Mouse (Mus musculus): Measurements from ENCODE around the gene Cfap58.

Gene Cfap58

DNA sequence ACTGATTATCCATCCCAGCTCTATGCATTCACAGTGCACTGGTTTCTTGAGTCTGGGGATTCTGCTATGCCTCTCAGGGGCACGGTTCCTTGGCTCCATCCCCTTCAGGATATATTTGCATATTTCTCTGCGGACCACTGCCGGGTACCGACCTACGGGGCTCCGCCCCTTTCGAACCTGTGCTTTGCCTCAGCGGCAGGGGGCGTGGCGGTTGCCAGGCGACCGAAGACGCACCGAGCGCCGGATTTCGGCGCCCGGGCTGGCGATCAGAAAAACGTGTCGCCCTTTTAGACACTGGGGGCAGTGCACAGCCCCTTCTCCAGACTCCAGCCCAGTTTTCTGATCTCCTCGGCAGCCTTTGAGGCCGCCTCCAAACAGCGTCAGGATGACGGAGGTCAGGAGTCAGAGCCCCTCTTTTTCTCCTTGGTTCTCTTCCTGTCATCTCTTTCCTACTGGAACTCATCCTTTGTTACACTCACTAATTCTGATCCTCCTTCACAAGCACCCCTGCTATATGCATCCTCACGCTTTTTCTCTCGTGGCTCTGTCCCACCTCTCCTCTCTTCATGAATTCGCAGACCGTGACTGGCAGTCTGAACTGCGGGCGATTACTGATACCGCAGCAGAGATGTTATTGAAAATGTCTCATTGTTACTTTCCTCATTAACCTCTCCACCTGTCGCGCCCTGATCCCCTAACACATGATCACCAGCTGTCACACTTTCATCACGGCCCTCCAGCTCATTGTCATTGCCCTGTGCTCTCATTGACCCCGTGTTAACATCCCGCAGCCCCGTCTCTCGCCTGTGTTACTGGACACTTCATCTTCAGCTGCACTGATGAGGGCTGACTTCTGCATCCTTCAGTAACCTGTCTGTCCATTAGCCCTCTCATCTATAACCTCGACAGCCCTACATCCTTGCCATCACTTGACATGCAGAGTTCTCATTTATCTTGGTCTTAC lies at the start of gene Cfap58:
TSS of gene Cfap58 (plus strand) at position 233 of the 964 bp plus-strand sequence.
- DNase-seq = peak in 1 of 2 experiments; percentile 13

DNA sequence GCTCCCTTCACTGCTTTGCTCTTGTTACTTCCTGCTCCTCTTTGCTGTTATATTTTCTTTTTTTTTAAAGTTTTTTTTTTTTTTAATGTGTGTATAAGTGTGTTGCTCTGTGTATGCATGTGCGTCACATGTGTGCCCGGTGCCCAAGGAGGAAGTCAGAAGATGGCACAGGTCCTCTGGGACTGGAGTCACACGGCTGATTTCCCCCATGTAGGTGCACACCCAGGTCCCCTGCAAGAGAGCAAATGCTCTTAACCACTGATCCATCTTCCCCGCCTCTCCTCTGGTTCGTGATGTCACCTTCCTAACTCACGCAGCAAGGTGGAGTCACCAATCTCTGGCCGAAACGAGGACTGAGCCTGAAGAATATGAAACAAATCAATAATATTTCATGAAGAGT lies 49.4 kb upstream of the Cfap58 start:
- no peak for DNase-seq

GRCm38 (mm10) chr19:47890489-47891130 lies 46.9 kb upstream of the Cfap58 start:
- no peak for DNase-seq

DNA sequence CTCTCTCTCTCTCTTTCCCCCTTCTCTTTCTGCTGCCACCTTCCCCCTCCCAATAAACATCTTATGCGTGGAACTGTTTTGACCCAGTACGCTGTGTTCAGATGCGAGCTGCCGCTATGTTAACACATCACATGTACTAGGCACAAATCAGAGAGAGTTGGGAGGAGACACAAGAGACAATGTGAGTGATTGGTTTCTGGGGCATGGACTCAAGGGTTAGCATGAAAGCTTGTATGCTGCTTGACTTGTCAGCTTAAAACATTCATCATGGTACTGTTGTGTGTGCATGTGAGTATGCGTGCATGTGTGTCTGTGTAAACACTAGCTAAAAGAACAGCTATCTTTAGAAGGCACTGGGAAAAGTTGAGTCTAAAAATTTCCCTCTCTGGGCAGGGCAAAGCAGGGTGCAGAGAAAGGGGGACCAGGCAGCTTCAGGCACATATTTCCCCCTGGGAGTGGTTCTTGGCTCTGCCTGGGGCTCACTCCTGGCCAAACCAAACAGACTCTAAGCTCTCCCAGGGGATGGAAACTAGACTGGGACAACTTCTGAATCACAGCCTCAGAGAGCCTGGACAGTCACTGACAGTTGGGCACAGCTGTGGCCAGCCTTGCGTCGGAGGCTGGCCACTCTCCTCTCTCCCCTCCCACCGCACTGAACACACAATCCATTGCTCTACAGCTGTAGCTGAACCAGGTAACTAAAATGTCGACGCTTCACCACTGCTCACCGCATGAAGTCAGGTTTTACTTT lies 45.7 kb upstream of the Cfap58 start:
- DNase-seq = no peak

- no peak for DNase-seq
Observed at GRCm38 (mm10) chr19:47893092-47893491, 44.4 kb upstream of the Cfap58 start.

DNA sequence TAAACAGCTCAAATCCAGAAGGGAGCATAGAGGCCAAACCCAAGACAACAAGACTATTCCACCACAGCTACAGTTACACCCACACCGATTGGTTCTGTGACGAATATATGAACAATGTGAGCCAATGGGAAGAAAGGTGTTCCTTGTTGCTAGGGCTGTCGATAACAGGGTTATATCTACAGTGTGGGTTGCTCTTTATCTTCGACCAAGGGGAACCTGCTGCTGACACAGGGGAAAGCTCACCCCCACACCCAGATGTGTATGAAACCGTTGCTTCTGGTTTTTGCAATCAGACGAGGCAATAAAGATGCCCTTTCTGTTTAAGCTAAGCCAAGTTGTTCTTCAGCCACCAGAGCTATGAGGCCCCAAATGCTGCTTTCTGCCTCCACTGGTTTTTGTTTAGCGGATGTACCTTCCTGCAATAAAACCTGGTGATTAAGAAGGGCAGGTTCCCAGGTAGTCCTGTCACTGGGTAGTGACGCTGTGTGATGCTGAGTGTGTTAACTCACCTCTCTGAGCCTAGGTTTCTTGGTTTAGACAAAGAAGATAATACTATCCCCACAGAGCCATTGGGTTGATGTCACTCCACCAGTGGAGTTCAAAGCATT lies 38.9 kb upstream of the Cfap58 start:
- no peak for DNase-seq

- DNase-seq = no peak
Observed at GRCm38 (mm10) chr19:47900012-47900411, 37.5 kb upstream of the Cfap58 start.

- no peak for DNase-seq
Observed at GRCm38 (mm10) chr19:47900558-47900957, 36.9 kb upstream of the Cfap58 start.

- DNase-seq = no peak
Observed at GRCm38 (mm10) chr19:47902316-47903201, 34.9 kb upstream of the Cfap58 start.

DNA sequence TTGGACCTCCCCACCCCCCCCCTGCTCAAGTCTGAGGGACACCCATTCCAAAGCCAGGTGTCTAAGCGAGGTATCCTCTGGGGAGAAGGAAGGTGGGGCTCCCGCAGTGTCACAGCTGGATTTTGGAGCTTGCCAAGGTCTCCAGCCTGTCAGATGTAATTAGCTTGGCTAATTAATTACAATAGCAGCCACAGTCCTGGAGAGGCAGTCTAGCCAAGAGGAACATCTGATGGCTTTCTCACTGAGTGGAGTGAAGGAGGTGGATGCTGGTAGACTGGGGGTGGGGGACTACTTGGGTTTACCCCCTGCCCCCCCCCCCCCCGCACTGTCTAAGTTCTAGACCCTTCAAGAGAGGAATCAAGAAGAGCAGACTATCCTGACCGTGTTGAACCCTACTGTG lies 33.8 kb upstream of the Cfap58 start:
- no peak for DNase-seq

GRCm38 (mm10) chr19:47905081-47905480 lies 32.4 kb upstream of the Cfap58 start:
- DNase-seq = no peak

GRCm38 (mm10) chr19:47905603-47906002 lies 31.9 kb upstream of the Cfap58 start:
- DNase-seq = no peak

- no peak for DNase-seq
Observed at GRCm38 (mm10) chr19:47907596-47907995, 29.9 kb upstream of the Cfap58 start.

DNA sequence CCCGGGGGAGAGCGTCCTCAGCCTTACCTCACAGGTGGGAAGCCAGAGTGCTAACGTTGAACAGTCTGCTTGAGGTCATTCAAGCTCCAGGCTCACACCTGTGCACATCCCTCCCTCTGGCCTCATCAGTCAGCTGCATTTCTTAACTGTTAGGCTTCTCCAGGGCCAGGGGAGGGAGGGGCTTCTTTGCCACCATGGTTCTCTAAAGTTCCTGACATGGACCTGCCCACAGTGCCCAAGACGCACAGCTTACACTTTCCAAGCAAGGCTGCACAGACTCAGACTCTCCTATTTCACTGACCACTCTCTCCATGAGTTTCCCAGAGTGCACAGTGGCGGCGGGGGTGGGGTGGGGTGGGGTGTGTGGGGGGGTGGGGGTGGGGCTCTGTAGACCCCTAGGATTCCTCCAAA lies 28.5 kb upstream of the Cfap58 start:
- no peak for DNase-seq

DNA sequence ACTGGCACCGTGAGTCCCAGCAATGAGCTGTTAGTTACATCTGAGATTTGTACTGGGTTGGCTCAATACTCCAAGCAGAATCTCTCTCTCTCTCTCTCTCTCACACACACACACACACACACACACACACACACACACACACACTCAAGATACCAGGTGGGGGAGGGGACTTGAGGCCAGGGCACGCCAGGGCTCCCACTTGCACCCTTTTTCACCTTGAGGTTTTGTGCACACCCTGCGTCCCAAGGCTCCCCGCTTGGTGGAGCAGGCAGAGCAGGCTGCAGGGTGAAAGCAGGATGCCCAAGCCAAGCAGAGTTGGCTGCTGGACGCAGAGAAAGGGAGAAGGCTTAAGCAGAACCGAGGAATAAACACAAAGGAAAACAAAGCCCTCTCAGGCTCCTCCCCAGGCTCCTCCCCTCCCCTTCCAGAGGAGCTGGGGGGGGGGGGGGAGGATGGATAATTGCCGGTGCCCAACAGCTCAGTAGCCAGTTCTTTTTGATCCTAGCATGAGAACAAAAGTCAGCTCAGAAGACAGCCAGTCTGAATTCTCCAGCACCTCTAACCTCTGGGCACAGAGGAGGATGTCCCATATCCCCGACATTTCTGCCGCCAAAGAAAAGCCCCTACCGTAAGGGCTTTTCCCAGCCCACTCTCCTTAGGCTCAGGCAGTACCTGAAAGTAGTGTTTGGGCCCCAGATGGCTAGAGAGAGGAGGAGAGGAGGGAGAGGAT lies 27.9 kb upstream of the Cfap58 start:
- no peak for DNase-seq

- DNase-seq = no peak
Observed at GRCm38 (mm10) chr19:47910117-47910618, 27.3 kb upstream of the Cfap58 start.

DNA sequence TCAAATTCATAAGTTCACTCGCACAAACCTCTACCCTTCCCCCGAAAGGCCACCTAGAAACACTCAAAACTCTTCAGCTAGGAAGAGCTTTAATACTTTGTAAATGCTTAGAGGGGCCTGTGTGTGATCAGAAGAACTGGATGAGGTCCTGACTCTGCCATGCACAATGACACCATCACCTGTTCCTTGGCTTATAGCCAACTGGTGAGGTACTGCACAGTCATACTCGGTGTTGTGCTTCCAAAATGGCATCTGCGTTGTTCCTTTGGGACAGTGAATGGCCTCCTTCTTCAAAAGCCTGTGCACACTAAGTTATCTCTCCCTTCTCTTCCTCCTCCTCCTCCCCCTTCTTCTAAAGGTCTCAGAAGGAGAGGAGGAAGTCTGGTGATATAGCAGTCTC lies 26.7 kb upstream of the Cfap58 start:
- DNase-seq = no peak

GRCm38 (mm10) chr19:47913344-47913743 lies 24.1 kb upstream of the Cfap58 start:
- DNase-seq = no peak

DNA sequence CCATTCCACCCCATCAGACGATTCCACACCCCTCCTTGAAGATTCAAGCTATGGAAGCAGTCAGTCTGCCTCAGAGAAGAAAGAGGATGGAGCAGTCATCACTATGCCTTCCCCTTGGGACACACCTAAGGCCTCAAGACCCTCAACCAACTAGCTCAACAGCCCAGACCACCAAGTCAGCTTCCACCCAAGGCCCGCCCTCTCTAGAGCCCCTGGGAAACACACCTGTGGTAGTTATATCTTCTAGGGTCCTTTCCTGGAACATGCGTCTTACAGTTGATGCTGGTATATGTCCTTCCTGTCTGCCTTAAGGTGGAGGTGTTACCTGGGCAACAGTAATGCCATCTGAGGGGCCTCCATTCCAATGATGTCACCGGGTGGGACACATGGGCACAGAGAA lies 23.3 kb upstream of the Cfap58 start:
- DNase-seq = no peak

DNA sequence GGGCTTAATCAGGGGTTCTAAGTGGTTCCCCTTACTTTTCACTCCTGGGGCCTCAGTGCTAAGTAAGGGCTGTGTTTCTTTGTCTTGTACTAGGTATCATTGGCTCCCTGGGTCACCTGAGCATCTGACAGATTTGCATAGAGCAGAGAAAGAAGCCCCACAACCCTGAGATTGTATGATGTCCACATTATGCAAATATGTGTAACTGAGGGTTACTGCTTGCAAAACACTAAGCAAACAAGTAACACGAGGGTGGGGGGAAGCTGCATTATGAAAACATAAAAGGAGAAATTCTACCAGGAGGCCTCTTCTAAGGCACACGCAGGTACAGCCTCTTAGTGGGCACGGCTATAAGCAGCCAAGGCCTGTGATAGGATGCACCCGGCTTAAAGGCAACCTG lies 22.2 kb upstream of the Cfap58 start:
- DNase-seq = no peak

DNA sequence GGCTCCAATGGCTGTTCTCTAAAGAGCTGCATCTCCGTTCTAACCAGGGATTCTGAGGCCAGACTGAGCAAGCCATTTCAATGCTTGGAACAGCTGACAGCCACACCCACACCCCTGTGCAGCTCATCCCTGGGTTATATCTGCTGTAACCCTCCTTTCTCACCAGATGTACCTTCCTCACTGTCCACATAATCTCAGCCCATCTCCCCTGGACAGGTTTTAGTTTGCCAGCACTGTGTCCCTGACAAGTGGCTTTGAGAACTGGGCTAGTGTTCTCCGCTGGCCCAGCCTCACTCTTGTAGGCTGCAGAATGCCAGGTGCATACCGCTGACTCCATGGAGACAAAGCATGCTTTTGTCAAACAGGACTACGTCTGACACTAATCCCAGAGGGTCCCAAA lies 20.1 kb upstream of the Cfap58 start:
- no peak for DNase-seq

Data from cerebellum, adult 18-20 months (tissue).